Mouse (Mus musculus) embryo, embryonic 10.5 days (tissue): ENCODE results near the gene Ikzf1.

Experiments
- DNase-seq: peaks from one replicate; pipeline ENCODE4 v3.0.0-alpha.2; 2015; ENCODE audit warnings: low spot score

The Ikzf1 gene

GRCm38 (mm10) chr11:11690059-11690844, 5.4 kb downstream of the Ikzf1 start:
- DNase-seq: no peak

- no peak for DNase-seq
Measured at GRCm38 (mm10) chr11:11690845-11691196, 6.0 kb downstream of the Ikzf1 start.

DNA sequence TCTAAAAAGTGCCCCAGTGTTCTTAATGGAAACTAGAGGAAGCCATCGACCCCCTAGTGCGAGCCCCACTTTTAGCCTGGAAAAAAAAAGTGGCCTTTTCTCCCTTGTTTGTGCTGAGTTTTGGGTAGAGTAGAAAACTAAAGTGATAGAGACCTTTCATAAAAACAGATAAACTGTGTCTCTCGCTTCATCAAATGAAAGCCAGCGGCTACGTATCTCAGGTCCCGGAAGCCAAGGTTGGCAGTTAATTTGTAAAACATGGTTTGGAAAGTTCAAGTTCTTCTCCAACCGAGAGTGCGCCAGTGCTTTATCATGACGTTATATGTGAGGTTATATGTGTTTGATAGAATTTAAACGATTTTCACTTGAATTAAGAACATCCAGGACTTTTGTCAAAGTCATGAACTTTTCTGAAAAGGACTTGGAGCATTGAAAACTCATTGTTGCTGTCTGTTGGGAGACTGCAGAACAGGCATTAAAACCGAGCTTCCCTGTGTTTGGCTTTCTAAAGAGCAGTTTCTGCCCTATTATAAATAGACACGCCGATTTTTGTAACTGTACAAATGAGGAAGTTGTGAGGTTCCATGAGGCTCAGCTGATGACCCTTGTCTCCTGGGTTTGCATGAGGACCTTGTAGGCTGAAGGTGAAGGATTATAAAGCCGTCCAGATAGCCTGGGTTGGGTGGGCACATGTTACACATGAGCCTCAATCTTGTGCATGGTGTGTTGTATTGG, 6.7 kb downstream of the Ikzf1 start:
- DNase-seq: no peak

DNA sequence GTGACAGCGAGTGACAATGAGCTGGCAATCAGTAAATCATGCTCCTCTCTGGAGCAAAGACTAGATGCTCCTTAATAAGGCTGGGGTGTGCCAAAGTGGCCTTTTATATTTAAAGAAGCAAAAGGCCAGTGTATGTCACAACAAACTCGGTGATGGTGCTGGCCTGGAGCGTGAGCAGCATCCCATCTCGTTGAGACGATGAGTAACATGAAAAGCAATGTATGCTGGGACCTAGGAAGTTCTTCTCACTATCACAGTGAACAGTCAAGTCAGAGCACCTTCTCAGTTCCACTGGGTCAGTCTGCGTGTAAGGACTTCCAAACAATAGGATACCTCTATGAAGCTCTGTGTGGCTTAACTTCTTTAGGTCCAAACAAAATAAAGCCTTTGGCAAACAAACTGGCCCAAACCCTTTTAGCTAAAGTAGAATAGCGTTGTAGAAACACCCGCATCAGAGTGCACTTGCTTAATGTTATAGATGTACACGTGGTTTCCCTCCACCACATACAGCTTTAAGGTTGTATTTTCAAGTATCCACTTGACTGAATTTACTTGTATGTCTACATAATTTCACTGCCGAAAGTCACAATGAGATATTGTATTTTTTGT, 7.9 kb downstream of the Ikzf1 start:
- DNase-seq: no peak

GRCm38 (mm10) chr11:11693446-11693845, 8.6 kb downstream of the Ikzf1 start:
- no peak for DNase-seq

DNA sequence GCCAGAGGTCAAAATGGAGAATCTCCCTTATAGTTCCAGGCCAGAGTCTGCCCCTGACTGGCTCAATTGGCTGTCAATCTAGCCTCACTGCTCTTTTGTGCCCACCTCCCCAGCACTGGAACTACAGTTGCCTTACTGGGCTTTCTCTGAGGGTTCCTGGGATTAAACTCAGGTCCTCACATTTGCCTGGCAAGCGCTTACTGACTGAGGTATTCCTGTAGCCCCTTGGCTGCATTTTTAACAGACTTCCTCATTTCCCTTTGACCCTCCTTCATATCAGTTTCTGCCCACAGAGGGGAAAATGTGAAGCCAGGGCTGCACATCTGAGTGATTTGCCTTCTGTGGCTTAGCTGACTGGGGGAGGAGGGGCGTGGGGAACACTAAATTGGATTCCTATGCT, 9.3 kb downstream of the Ikzf1 start:
- no peak for DNase-seq

- DNase-seq: no peak
Measured at GRCm38 (mm10) chr11:11694472-11695177, 9.8 kb downstream of the Ikzf1 start.

GRCm38 (mm10) chr11:11695211-11695887, 10.5 kb downstream of the Ikzf1 start:
- DNase-seq: no peak

GRCm38 (mm10) chr11:11695907-11696306, 11.1 kb downstream of the Ikzf1 start:
- DNase-seq: no peak

DNA sequence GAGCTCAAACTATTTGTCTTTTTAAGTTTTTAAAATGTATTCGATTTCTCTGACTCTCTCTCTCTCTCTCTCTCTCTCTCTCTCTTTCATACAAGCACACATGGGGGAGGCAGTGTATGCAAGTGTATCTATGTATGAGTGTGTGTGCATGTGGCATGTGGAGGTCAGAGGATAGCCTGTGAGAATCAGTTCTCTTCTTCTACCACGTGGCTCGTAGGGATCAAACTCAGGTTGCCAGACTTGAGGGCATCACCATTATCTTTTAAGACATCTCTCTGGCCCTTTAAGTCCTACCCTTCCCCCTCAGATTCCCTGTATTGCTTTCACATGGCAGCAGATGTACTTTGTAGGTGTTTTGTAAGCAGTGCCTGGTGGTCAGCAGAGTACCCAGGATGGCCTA, 12.0 kb downstream of the Ikzf1 start:
- DNase-seq: no peak

DNA sequence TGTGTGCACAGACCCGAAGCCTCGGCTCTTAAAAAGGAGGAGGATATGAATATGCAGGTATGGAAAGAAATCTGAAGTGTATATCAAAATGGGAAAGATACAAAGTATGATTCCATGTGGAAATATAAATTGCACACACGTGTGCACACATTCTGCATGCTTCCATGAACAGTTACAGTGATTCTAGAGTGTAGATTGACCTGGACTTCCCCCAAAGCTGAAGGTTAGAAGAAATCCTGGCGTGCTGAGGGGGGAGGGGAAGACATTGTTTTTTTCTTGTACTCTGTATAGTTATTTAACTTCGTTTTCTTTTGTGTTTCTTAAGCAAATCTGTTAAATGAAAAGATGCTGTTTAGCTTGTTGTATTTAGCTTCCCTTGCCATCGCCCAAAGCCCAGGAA, 16.6 kb downstream of the Ikzf1 start:
- no peak for DNase-seq

DNA sequence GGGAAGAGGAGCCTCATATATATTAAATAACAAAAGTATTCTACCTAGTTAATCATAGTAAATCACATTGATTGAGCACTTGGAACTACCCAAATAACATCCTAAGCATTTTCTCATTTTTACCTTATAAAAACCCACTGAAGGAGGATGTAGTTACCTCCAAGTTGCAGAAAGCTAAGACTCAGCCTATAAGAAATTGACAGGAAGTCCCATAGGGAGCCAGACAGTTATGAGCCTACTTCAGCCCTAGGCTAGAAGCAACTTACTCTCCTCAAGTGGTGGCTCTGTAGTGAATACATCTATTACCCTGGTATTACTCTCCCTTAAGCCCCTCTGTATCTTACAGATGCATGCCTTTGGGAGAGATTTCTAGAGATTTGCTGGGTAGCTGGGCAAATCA, 19.0 kb downstream of the Ikzf1 start:
- DNase-seq: no peak

- DNase-seq: no peak
Measured at GRCm38 (mm10) chr11:11708154-11708719, 23.4 kb downstream of the Ikzf1 start.

DNA sequence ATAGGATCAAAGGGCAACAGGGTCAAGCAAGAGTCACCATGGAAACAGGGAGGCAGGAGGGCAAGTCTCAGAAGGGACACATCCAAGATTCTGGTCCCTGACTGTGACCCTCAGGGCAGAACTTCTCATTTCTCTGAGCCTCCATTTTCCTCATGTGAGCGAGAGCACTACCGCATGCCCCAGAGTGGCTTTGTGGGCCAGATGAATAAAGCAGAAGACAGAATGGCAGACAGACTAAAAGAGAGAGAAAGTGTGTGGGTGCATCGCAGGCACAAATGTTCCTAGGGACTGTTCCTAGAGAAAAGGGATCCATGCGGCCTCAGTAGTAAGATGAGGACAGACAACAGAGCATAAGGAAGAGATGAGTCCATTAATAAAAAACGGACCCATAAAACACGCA, 24.5 kb downstream of the Ikzf1 start:
- DNase-seq: no peak

- DNase-seq: no peak
Measured at GRCm38 (mm10) chr11:11710718-11711117, 25.9 kb downstream of the Ikzf1 start.

DNA sequence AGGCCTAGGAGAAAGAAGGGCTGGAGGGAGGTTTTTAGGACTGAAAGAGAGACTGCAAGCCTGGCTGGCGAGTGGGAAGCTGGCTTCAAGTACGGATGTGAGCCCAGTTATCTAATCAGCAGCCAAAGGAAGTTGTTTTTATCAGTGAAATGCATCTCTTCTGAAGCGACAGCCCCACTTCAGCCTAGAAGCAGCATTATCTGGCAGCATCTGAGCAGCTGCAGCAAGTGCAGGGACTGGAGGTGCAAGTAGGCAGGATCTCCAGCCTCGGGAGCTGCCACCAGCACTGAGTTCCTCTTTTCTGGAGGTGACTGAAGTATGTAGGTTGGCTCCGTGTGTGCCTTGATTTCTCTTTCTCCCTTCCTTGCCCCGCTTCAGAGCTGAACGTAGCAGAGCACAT, 26.9 kb downstream of the Ikzf1 start:
- DNase-seq: no peak

DNA sequence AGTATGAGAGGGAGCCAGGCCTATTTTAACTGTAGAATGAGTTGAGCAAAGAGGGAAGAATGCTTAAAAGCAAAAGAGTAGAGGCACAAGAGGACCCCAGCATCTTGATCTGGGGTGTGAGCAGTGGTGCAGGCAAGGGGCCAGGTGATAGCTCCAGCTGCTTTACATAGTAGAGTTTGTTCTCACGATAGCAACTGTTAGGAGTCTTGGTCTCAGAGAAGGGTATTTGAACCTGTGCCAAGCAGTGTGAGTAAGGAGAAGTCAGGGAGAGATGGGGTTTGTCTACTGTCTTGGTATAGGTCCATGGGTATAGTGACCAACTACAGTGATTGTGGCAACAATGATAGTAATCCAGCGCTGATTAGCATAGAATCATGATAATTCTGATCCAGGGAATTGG, 29.9 kb downstream of the Ikzf1 start:
- DNase-seq: no peak

- DNase-seq: no peak
Measured at GRCm38 (mm10) chr11:11715963-11716691, 31.3 kb downstream of the Ikzf1 start.

GRCm38 (mm10) chr11:11716692-11717037, 31.9 kb downstream of the Ikzf1 start:
- DNase-seq: no peak

- DNase-seq: no peak
Measured at GRCm38 (mm10) chr11:11717606-11718167, 32.9 kb downstream of the Ikzf1 start.

DNA sequence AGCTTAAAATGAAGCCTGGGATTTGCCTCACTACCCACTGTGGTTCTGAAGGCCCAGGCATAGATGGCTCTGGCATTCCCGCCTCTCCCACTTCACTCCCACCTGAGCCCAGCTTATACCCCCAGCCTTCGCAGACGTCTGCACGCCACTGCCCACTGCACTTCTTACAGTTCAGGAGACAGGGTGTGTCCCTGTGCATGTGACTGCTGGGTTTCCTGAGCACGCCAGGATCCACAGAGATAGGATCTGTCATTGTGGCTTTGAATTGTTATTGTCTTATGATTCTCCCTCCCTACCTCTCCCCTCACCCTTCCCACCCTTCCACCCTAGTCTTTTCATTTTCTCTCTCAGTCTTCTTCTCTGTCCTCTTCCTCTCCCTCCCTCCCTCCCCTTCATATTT, 34.9 kb downstream of the Ikzf1 start:
- no peak for DNase-seq
